Mouse (Mus musculus): Measurements from ENCODE around the gene Grm3.

Gene Grm3

DNA sequence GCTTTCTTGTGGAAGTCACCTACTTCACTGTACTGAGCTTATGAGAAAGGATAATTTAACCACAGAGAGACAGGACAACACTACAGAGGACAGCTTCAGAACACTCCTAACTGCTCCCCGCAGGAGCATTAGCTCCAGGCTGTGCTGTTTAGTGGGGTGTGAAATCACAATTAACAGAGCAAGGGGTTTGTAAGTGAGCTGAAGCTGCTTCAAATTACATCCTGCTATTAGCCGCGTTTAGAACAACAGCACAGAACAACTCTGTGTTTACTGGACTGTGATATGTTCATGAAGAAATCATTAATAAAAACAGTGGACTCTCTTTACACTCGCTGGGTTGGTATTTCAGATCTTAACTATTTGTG, 101.9 kb downstream of the Grm3 start:
- no peak for DNase-seq (ENCODE audit: low spot score)

DNA sequence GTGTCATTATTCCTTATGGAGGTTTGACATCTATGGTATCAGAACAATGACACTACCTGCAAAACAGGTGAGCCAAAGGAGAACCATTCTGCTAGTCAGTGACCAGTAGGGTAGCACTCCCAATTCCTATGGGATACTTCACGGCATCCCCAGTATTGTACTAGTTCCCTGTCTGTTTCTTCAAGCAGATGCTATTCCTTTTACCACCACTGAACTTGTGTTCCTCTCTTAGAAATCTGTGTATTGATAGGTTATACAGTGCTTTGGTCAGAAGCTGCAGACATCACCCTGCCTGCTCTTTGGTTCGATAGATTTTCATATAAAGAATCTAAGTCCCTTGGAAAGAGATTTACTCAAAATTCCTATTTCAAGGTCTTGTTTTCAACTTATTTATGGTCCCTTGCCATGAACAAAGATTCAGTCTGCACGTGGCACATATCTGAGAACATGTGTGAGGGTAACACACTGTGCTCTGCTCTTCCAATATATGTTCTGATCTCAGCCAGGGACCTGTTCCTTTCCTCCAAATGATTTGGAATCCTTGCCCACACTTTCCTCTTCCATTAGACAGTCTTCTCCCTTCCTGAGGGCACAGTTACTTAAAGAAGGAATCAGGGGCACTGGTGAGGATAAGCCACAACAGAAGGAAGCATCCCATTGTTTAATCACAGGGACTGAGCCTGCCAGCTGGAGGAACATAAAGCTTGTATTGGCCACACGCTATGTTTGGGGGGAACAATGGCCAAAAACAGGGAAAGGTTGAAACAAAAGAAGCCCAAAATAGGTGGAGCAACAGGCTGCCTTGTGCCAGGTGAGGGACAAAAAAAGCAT, 102.5 kb downstream of the Grm3 start:
- DNase-seq (ENCODE audit: low spot score) = no peak

DNA sequence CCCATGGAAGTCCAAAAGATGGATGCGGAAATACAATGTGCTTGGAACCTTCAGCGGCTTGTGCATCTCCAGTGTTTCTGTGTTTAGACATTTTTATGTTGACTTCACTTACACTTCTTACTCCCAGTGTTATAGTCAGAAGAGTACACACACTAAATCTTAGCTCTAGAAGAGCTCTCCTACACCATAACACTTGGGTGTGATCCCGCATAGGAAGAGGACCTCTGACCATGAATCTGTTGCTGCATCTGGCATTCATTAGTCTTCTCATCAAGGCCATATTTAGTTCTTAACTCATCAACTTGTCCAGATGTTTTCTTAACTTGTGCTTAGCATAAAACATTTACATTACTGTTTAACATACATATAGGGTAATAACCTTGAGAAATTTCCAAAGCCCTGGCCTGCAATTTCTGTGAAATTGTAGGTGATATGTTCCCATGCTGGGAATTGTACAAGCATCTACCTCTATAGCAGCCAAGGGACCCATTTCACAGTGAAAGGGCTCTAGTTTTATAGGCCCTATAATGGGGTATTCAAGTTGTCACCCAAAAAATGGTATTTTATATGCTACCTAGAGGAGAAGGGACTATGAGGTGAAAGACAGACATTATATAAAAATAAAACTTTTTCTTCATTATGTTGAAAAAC, 103.4 kb downstream of the Grm3 start:
- no peak for DNase-seq (ENCODE audit: low spot score)

DNA sequence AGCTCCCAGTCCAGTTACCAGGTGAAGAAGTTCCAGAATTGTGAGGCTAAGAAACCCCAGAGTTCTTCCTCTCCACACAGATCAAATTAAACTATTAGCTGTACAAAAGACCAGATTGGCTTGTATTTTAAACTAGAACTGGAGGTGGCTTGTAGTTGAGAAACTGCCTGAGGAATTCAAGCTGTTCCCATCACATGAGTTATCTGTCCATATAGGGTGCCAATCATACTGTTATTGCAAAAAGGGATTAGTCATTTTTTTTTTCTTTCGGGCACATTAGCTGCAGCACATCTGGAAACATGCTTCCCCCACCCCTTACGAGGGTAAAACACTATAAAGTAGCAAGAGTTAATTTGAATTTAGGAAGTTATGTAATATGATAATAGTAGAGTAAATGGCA, 145.9 kb downstream of the Grm3 start:
- no peak for DNase-seq (ENCODE audit: low spot score)

DNA sequence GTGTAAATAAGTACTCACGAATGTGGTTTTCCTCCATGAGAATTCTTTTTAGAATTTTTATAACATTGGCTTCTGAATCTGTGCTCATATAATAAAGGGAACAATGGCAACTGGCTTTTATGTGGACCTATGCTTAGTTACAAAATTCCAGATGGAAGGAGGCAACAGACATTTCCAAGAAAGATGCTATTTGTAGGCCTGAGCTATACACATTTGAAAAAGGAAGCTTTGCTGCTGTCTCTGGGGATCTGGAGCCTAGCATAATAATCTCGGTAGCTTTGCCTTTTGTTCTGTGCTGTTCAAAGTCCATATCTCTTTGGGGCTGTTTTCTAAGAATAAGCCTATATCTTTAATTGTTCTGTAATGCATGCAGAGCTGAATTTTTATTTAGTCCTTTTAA, 146.4 kb downstream of the Grm3 start:
- no peak for DNase-seq (ENCODE audit: low spot score)

DNA sequence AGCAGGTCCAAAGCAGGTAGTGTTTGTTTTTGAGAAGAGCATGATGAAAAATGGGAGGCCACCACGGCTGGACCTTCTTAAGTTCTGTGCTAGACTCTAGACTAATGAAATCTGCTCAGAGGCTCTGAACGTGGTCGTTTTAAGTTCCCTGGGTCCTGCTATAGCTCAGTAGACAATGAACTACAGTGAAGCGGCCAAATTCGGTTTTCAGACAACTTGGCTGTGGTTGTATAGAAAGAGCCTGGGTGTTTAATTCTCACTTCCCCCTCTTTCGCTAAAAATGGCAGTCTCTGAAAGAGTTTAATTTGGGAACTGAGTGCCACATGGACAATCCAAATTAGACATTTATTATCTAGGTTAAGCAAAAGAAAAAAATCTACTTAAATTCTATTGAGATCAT, 154.0 kb downstream of the Grm3 start:
- no peak for DNase-seq (ENCODE audit: low spot score)

DNA sequence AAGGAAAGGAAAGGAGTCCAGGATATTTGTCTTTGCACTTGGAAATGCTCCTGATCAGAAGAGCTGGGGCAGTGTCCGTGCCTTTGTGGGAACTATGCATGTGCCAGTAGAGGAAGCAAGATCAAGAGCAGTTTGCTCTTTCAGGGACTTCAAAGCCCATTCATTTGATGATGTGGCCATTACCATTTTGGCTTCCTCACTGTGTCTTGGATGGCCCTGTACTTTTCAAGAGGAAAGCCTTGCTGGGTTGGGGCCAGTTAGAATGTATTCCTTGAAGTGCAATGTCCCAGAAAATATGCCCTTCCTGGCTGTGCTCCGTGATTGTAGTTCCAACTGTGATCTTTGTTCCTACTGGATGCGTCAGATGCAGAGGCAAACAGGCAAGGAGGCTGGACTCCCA, 167.3 kb downstream of the Grm3 start:
- no peak for DNase-seq (ENCODE audit: low spot score)

DNA sequence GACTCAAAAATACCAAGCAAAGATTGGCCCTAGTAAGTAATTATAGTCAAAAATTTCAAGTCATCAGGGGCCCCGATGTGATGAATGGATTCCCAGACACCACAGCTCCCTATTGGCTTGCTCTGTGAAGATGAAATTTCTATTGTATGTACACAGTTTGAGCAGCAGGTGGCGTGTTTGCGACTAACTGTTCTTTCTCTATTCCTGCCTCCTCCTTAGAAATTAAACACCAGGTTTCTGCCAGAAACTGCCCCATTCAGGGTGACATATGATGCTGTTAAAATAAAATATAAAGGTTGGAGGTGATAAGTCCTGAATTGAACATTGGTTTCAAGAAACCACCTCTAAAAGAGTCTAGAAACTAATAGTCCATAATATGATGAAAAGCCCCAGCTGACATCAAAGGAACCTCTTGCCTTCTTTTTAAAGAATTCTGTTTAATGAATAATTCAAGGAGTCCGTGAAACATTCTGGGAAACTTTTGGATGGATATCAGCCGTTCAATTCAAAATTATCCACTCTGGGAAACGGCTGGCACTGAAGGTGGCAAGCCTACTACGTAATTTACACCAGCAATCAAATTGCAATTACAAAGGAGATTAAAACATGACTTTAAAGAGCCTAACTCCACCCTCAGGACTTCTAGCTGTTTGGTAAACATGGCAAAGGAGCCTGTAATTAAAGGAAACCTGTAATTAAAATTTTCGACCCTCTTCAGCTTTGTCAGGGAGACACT, 184.0 kb downstream of the Grm3 start:
- no peak for DNase-seq (ENCODE audit: low spot score)

DNA sequence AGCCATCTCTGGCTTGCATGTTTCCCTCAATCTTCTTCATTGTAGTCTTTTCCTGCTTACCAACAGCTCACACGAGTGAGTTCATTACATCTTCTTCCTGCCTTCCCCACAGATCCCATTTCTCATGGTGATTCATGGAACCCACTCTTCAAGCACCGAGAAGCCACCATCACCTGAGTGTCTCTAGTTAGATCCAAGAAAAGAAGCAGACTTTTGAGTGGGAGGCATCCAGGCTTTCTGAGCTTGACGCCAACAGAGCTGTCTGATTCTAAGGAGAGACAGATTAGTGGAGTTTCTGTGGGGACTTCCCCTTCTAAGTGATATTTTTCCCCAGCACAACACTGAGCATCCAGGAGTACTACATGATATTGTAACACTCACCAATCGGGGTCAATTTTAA, 199.5 kb downstream of the Grm3 start:
- DNase-seq (ENCODE audit: low spot score) = no peak

DNA sequence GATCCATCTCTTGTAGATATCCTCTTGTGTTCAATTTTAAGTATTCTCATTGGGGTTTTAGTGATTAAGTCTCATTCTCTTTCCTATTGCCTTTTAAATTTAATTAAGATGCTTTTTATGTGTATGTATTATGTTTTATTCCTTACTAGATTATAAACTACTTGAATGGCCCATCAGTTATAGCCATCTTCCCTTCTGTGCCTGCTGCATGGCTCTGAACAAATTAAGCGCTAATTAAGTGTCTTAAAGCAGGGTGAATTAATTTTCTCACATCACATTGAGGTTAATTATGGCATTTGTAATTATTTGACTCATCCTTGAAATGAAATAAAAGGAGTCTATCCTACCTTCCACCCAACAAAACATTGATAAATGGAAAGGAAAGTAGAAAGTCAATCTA, 213.9 kb downstream of the Grm3 start:
- no peak for DNase-seq (ENCODE audit: low spot score)

DNA sequence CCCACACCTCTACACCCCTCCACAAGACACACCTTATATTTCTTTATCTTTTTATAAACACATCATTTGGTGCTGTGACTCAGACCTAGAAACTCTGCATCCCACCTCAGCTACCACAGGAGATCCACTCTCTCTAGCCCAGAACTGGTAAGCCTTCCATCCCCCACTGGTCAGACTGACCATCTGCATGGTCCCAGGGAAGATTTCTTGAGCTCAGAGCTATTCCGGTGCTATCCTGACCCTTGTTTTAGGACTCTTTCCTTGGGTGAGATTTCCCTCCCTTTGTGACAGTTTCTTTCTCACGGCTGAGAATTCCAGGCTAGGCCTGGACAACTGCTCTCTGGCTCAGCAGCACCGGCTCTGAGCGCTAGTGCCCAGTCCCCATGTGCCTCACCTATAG, 227.7 kb downstream of the Grm3 start:
- no peak for DNase-seq (ENCODE audit: low spot score)

DNA sequence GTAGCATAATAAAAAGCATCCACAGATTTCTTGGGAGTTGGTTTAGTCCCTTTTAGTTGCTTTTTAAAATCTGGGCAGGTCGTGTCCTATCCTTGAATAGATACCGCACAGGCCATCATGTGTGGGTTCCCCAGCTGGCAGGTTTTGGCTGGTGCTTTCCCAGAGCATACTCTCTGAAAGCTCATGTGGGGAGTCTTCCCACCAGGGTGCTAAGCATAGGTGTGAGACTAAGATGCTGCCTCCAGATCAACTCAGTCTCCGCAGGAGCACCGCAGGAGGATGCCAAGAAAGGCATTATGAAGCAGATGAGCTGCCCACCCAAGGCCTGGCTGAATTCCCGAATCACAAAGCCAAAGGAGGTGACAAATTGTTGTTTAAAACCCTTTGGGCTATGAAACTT, 229.5 kb downstream of the Grm3 start:
- DNase-seq (ENCODE audit: low spot score) = no peak

DNA sequence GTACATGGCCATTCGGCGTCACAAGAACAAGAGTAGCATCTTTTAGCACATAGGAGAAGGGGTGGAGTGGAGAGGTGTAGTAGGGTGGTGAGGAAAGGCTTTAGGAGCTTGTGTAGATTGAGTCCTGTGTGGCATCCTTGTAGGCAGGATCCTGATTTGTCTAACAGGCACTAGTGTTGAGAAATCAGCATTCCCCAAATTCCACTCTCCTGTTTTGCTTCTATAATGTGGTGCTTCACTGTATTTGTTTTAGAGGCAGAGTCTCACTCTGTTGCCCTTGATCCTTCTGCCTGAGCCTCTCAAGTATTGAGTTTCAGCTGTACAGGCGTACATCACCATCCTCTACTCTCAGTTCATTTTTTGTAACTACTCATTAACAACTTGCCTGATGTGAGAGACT, 247.4 kb downstream of the Grm3 start:
- no peak for DNase-seq (ENCODE audit: low spot score)

DNA sequence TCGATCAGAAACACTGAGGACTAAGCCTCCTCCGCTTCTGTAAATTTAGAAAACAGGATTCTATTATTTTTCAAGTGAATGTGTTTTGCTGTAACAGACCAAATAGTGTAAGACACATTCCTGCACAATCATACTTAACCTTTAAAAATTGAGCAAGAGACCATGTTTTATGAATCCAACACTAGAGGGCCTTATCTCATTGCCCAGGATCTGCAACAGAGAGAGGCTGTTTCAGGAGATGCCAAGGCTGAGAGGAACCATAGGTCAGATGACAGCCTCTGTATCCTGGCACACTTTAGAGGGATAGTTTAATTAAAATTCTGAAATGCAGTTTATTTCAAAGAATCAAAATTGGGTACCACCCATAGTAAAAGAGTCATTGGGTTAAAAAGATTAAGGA, 271.7 kb downstream of the Grm3 start:
- DNase-seq (ENCODE audit: low spot score) = no peak

DNA sequence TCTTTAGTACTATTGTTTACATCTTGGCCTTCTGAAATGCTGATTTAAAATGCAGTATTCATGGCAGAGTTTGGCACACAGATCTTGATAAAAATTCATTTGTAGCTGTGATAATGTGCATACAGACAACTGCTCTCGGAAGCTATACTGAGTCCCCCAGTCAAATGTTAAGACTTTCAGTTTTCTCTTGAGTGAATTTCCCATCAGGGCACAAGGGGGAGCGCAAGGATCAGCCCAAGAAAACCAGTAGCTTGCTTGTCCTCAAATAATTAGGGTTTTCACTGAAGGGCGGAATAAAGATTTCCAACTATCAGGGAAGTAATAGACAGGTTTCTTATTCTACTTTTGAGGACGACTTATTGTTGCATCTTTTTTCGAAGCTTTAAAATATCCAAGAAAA, 275.4 kb downstream of the Grm3 start:
- no peak for DNase-seq (ENCODE audit: low spot score)

DNA sequence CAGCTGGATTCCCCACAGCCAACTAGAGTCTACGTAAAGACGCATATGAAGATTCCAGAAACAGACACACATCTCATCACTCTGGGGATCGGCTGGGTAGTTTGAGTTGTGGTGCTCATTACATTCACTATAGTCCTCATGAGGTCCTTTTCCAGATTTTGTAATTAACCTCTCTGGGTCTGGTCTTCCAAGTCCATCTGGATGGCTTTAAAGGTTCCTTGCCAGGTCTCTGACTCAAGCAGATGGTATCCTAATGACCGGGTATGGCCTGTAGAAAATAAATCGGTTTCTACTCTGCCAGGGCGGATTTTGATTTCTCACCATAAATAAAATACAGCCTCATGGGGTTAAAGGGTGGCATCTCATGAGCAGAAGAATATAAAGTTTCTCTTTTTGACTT, 276.0 kb downstream of the Grm3 start:
- no peak for DNase-seq (ENCODE audit: low spot score)

DNA sequence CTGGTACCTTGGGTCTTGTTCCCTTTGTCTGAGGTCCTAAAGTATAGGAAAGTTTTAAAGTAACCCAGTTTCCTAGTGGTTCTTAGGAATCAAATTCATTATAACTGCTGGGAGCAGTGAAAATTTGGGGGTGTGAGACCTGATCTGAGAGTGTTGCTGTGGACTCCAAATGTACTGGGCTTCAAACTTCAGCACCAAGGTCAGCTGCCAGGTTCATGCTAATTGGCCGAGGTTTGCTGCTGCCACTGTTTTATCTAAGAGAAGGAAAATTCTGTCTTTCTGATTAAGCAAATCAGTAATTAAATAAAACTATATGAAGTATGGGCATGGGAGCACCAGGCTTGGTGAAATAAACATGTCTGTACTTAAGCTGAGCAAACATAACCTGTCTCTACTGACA, 278.8 kb downstream of the Grm3 start:
- DNase-seq (ENCODE audit: low spot score) = no peak

Measured in urinary bladder, postnatal 10 days (tissue).